Mouse (Mus musculus): ENCODE results near the gene Zfp462.

Zfp462 gene

GRCm38 (mm10) chr4:54998146-54998841 is 53.4 kb downstream of the Zfp462 start:
- DNase-seq, result peak; percentile 66

GRCm38 (mm10) chr4:54999556-54999955 is 54.7 kb downstream of the Zfp462 start:
- peak; percentile 74 for DNase-seq

DNA sequence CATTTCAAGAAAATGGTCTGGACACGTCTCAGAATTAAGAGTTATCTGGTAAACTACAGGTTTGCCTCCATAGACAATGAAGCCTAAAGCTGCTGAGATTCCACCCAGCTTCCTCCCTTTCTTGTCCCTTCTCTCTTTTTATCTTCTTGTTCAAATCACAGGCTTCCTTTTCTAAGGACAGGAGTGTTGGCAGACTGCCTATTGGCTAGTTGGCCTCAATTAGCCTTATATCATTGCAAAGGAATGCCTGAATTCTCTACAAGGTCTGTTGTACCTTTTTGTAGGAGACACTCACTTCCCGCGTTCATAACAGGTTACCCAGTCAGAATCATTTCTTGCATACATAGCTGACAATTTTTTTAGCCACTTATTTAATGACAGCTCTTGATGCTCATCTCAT is 56.5 kb downstream of the Zfp462 start:
- DNase-seq, result peak; percentile 91

DNA sequence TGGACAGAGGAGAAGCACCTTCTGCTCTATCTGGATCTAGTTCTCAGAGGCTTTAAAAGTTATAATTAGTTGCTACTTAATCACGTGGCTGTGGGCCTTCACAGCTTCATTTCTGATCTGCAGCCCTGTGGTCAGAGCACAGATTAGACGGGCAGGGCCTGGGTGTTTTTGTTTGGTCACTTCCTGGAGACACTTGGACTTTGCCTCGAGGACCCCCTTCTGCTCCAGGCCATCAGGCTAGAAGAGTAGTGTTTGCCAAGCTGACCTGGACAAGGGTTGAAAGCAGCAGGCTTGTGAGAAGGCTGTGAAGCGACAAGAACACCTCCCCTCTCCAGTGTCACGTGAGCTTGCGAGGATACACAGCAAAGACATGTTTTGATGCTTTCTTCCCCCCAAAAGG is 58.3 kb downstream of the Zfp462 start:
- DNase-seq, result peak; percentile 92

GRCm38 (mm10) chr4:55005066-55005465 is 60.2 kb downstream of the Zfp462 start:
- peak; percentile 95 for DNase-seq

DNA sequence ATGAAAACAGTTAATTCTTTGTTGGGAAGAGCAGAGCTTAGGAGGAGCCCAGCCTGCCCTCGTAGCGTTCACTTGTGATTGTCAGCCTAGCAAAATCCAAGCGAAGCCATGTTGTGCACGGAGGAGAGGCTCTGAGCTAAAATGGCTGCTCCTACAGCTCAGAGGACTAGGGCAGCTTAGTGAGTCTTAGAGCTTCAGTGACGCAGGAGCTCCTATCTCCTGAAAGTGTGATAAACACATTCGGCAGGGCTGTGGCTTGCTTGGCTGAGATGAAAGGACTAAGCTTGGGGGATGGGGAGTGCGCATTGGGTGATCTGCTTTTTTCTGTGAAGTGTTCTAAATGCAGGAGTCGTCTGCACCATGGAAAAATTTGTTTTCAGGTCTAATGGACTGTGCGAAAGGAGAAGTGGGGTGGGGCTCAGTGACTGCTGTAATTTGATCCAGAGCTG is 60.7 kb downstream of the Zfp462 start:
- peak; percentile 94 for DNase-seq

GRCm38 (mm10) chr4:55006024-55006423 is 61.2 kb downstream of the Zfp462 start:
- DNase-seq, result peak; percentile 40

DNA sequence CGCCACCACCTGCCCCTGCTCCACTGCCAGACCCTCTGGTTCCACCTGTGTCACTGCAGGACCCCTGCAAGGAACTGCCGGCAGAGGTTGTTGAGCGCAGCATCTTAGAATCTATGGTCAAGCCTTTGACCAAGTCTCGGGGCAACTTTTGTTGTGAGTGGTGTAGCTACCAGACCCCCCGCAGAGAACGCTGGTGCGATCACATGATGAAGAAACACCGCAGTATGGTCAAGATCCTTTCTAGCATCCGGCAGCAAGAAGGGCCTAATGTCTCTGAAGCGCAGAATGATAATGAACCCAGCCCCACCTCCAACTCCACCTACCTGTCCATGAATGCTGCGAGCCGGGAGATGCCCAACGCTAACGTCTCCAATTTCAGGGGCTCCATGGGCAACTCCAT is 63.8 kb downstream of the Zfp462 start:
- peak; percentile 85 for DNase-seq

DNA sequence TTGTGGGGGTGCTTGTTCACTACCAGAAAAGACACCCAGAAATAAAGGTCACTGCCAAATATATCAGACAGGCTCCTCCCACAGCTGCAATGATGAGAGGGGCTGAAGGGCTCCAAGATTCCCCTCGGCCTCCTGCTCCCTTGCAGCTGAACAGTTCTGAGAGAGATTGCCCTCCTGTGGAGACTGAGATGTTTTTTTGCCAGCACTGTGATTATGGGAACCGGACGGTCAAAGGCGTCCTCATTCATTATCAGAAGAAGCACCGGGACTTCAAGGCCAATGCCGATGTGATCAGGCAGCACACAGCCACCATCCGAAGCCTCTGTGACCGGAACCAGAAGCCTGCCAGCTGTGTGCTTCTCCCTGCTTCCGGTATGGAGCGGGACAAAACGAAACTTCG is 66.5 kb downstream of the Zfp462 start:
- peak; percentile 89 for DNase-seq

- peak; percentile 92 for DNase-seq
Observed at GRCm38 (mm10) chr4:55013563-55014248, 68.9 kb downstream of the Zfp462 start.

- DNase-seq, result peak; percentile 64
Observed at GRCm38 (mm10) chr4:55014731-55015463, 70.0 kb downstream of the Zfp462 start.

DNA sequence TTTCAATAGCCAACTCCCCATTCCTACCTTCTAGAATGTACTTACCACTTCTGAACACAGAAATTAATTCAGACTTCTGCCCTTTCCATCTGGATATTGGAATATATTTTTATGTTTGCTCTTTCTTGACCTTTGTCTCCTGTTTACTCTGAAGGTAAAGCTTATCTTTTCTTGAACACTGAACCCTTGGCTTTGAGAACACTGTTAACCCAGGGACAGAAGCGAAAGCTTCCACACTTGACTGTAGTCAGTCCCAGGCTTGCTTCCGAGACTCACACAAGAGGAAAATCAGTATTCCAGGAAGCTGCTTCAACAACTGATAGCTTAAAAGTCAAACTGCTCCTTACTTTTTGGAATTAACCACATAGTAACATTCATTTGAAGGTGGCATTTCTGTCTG is 70.7 kb downstream of the Zfp462 start:
- DNase-seq, result no peak

GRCm38 (mm10) chr4:55026109-55026646 is 81.3 kb downstream of the Zfp462 start:
- DNase-seq, result peak; percentile 98

DNA sequence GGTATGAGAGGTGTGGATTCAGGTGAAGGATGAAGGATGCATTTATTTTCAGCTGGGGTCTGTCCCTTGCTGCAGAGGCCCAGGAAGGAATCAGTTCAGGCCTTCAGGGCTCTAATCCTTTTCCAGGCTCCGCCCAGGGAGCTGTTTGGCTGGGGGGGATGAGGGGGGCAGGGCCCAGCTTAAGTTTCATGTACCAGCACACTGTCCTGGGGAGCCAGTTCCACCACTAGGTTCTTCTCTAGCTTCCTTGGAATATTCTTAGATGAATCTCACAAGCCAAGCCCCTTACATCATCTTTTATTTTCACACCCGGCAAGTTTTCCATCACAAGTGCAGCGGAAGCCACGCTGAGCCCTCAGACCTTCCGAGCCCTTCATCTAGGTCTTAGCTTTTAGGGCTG is 85.6 kb downstream of the Zfp462 start:
- DNase-seq, result peak; percentile 77

DNA sequence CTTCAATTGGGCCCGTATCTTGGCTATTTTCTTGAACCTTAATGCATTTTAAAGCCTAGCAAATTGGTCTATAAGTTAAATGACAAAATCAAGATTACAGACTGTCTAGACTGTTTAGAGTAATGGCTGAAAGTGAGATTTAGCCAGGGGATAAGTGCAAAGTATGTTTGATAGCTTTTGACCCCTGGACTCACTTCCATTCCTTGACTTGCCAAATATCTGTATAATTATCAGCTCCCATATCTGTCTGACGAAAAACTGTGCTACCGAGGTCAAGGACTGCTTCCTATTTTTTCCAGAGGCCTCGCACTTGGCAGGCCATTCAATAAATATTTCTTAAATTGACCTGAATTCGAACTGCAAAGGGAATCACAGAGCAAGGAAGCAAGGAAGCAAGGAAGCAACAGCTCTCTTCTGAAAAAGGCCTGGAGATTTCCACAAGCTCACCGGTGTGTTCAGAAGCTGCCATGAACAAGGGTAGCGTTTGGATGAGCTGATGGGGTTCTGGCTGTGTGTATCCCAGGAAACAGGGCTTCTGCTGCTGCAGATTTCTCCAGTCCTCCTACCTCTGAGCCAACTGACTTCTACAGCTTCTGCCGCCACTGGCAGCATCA is 87.6 kb downstream of the Zfp462 start:
- peak; percentile 63 for DNase-seq

DNA sequence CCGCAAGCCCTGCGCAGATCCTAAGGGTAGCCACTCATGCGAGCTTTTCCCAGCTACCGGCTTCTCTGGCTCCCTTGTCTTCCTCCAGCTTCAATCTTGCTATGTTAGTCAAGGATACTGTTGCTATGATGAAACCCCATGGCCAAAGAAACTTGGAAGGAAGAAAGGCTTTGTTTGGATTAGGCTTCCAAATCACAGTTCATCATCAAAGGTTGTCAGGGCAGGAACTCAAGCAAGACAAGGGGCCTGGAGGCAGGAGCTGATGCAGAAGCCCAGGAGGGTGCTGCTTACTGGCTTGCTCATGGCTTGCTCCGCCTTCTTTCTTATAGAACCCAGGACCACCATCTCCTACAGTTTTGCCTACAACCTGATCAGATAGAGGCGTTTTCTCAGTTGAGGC is 88.6 kb downstream of the Zfp462 start:
- DNase-seq, result peak; percentile 70

- peak; percentile 61 for DNase-seq
Observed at GRCm38 (mm10) chr4:55038139-55038538, 93.3 kb downstream of the Zfp462 start.

DNA sequence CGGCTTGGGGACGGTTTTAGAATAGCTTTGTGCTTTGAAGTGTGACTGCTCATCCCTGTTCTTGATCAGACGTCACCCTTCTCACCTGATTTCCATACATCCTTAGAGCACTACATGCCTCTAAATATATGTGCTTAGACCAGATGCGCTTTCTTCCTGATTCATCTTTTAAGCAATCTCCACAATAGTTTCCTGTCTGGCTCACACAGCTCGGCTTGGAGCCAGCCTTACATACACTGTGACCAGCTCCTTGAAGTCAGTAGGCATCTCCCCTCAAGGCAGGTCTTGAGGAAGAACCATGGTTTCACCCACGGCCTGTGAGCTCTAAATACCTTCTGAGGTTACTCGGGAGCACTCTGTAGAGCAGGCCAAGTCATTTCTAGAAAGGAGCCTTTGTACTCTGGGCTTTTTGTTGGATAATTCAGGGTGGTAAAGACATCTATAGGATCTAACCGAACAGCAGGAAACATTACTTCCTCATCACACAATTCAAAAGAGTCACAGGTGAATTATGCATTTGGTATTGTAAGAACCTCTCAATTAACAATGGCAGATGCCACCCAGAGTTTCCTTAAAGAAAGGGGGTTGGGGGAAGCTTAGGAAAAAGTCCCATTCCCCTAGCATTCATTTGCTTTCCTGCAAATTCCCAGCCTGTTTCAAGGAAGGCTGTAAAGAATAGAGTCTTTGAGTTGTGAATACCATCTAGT is 95.6 kb downstream of the Zfp462 start:
- DNase-seq, result peak; percentile 85

DNA sequence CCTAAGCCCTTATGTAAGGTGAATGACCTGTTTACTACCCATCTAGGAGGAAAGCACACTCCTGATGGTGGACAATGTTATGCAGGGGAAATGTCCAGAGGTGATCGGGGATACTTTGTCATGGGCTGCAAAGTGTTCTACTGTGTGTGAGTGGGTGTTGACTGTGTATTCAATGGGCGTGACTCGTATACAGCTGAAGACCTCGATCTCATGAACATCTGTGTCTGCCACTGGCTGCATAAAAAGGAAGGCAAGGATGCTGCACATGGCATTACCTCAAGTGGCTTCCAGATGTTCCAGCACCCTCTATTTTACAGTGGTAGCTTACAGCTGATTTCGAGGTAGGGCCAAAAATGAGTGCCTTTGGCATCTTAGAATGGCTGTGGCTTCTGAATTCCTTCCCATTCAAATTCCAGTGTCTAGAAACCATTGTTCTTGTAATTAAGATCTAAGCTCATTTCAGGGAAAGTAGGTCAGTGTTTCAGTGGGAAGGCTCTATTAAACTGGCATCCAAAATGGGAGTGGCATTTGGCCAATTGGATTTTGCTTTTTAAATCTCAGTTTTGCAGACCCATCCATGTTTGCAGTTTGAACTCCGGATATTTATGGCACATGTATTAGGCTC is 96.4 kb downstream of the Zfp462 start:
- peak; percentile 78 for DNase-seq

- peak; percentile 94 for DNase-seq
Observed at GRCm38 (mm10) chr4:55042573-55042972, 97.7 kb downstream of the Zfp462 start.

- peak; percentile 66 for DNase-seq
Observed at GRCm38 (mm10) chr4:55047266-55047665, 102.4 kb downstream of the Zfp462 start.
